Comparison of ENCODE assay signal across 19 mouse cellular contexts in the genomic region with DNA sequence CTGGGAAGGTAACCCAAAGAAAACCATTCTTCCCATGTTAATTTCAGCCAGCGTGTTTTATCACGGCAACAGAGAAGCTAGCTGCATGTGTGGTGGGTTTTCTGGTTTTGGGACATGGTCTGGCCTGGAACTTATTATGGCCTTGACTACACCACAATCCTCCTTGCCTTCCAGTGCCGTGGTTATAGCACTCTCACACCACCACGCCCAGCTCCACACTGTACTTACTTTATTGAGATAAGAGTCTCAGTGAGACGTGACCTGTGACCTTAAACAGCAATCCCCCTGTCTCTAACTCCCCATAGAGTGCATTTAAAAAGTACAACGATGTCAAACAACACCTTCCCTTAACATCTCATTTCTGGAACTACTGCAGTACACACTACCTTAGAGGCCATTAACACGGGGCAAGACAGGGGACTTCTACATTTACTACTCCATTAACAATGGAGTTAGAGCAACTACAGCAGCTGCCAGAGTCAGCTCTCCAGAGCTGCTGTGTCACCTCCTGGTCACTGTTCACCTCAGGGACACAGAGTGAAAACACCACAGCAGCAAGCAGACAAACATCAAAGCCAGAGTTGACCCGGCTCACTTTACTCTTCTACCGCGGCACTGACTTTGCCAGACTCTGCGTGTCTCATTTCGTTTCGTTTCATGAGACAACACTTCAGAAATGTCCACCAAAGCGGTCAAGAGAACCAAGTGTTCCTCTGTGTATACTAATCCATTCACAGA.
A peak's percentile ranks its signal among the peaks of the same experiment; 100 is the strongest.
DNase-seq lines count a peak whose midpoint lies in the region; ATAC-seq and TF ChIP-seq lines count a peak whose summit lies in the region.
"Had no signal": no experiment of that assay in that cellular context is flagged by ENCODE, and none has a peak within 500 bp of the region (broad histone marks: within the 10 kb centered on the region; RNA-seq: fewer than 3 reads in every experiment).

No protein-coding gene starts in this region.

- H3K36me3 ChIP-seq in midbrain, embryonic 10.5 days, result no peaks in the 10 kb centered on the region
- H3K36me3 ChIP-seq in midbrain, postnatal 0 days (ENCODE audit: insufficient read depth, low read length), result no peaks in the 10 kb centered on the region
- H3K36me3 ChIP-seq in liver, embryonic 14.5 days (replicated peaks; ENCODE audit: control insufficient read depth, insufficient read depth, low read depth), result no peaks in the 10 kb centered on the region
- H3K36me3 ChIP-seq: heart, embryonic 13.5 days; neural tube, embryonic 13.5 days had no signal

- H3K27ac ChIP-seq in cerebellum, adult 2 months (ENCODE audit: insufficient read depth, low read length), result 0 out of 2 replicates have a peak overlapping the region, but pooled peaks have one; percentile 17
- H3K27ac ChIP-seq in midbrain, embryonic 10.5 days (replicated peaks), result peak overlapping the region; percentile 57; the same call in 1 of the 2 replicates
- no peak overlapping the region for H3K27ac ChIP-seq in midbrain, postnatal 0 days (ENCODE audit: low read depth, low read length)
- no peak overlapping the region for H3K27ac ChIP-seq in liver, embryonic 14.5 days
- H3K27ac ChIP-seq: heart, embryonic 13.5 days; macrophage; neural tube, embryonic 13.5 days had no signal

- WGBS in cerebellum, adult 2 months, result 76% methylated on average over 14 of the region's 14 CpGs
- 75% methylated on average over 14 of the region's 14 CpGs for WGBS in midbrain, embryonic 10.5 days
- 72% methylated on average over 14 of the region's 14 CpGs for WGBS in midbrain, postnatal 0 days
- WGBS in liver, embryonic 14.5 days (ENCODE audit: insufficient replicate concordance), result 42% methylated on average over 14 of the region's 14 CpGs

- H3K4me2 ChIP-seq in midbrain, postnatal 0 days (ENCODE audit: low read depth, low read length, poor library complexity, severe bottlenecking), result no peak overlapping the region
- no peak overlapping the region for H3K4me2 ChIP-seq in liver, embryonic 14.5 days (ENCODE audit: low read depth)
- H3K4me2 ChIP-seq: heart, embryonic 13.5 days; neural tube, embryonic 13.5 days had no signal

- no peak for DNase-seq in cerebellum, adult 2 months
- no peak for DNase-seq in cerebellum, postnatal 10 days
- DNase-seq in midbrain, embryonic 10.5 days (ENCODE audit: low spot score), result no peak
- DNase-seq in midbrain, postnatal 0 days (ENCODE audit: low spot score), result no peak
- no peak for DNase-seq in liver, embryonic 14.5 days (ENCODE audit: low read depth in 3 of 3, low spot score in 3 of 3)
- DNase-seq in left cerebral cortex, postnatal 14 days (ENCODE audit: low spot score in 2 of 2), result no peak
- no peak for DNase-seq in embryo, embryonic 11 days
- DNase-seq: cerebellum, adult 18-20 months; forebrain, postnatal 0 days; gastrocnemius, postnatal 36 days; heart, postnatal 4 days; kidney, postnatal 14 days; layer of hippocampus, adult 9-11 months; thymus, adult 18-20 months had no signal

- ATAC-seq in midbrain, postnatal 0 days (ENCODE audit: low FRiP score), result no peak
- ATAC-seq in liver, embryonic 14.5 days (ENCODE audit: insufficient read depth), result peak; percentile 50; the same call in 1 of the 2 replicates
- no peak for ATAC-seq in frontal cortex, adult (ENCODE audit: low TSS enrichment)
- ATAC-seq: forebrain, postnatal 0 days; midbrain, embryonic 16.5 days had no signal

- H3K27me3 ChIP-seq in cerebellum, adult 2 months (ENCODE audit: control insufficient read depth, insufficient read depth, low read length), result no peaks in the 10 kb centered on the region
- H3K27me3 ChIP-seq in midbrain, embryonic 10.5 days (ENCODE audit: low read depth, poor library complexity, severe bottlenecking), result no peaks in the 10 kb centered on the region
- H3K27me3 ChIP-seq in midbrain, postnatal 0 days (ENCODE audit: insufficient read depth, low read length), result no peaks in the 10 kb centered on the region
- H3K27me3 ChIP-seq in liver, embryonic 14.5 days (ENCODE audit: control insufficient read depth, insufficient read depth, low read length), result no peaks in the 10 kb centered on the region
- H3K27me3 ChIP-seq: heart, embryonic 13.5 days; neural tube, embryonic 13.5 days had no signal

- no peak overlapping the region for H3K9ac ChIP-seq in midbrain, postnatal 0 days (replicated peaks; ENCODE audit: low read length, poor library complexity, severe bottlenecking)
- no peak overlapping the region for H3K9ac ChIP-seq in liver, embryonic 14.5 days (replicated peaks)
- H3K9ac ChIP-seq: forebrain, postnatal 0 days; heart, embryonic 13.5 days; neural tube, embryonic 13.5 days had no signal

- H3K4me3 ChIP-seq in cerebellum, adult 2 months (replicated peaks; ENCODE audit: insufficient read depth, low read depth, low read length), result no peak overlapping the region
- no peak overlapping the region for H3K4me3 ChIP-seq in midbrain, embryonic 10.5 days
- no peak overlapping the region for H3K4me3 ChIP-seq in midbrain, postnatal 0 days (ENCODE audit: low read depth, low read length)
- no peak overlapping the region for H3K4me3 ChIP-seq in liver, embryonic 14.5 days (ENCODE audit: insufficient read depth in 1 of 2, low read depth in 2 of 2, low read length in 2 of 2)
- H3K4me3 ChIP-seq: heart, embryonic 13.5 days; neural tube, embryonic 13.5 days had no signal

- TF ChIP-seq CTCF in cerebellum, adult 2 months (IDR thresholded peaks at IDR 0.05; ENCODE audit: borderline replicate concordance, insufficient read depth, low read depth, low read length), result no peak
- TF ChIP-seq CTCF in midbrain, postnatal 0 days (IDR thresholded peaks at IDR 0.05), result no peak
- no peak for TF ChIP-seq CTCF in liver, embryonic 14.5 days (IDR thresholded peaks at IDR 0.05; ENCODE audit: low read depth)

- H3K4me1 ChIP-seq in cerebellum, adult 2 months (ENCODE audit: control insufficient read depth, insufficient read depth, low read length), result peaks cover 39% of the 10 kb centered on the region
- peaks cover 65% of the 10 kb centered on the region for H3K4me1 ChIP-seq in midbrain, embryonic 10.5 days
- peaks cover 16% of the 10 kb centered on the region for H3K4me1 ChIP-seq in midbrain, postnatal 0 days (ENCODE audit: insufficient read depth, low read length)
- peaks cover 0 to 13% of the 10 kb centered on the region in 2 experiments; a peak in 2 of 4 replicates for H3K4me1 ChIP-seq in liver, embryonic 14.5 days (replicated peaks; ENCODE audit: control insufficient read depth in 2 of 2, insufficient read depth in 2 of 2, low read length in 1 of 2)

- no peak for TF ChIP-seq POLR2A in cerebellum, adult 2 months (IDR thresholded peaks at IDR 0.05; ENCODE audit: borderline replicate concordance, insufficient read depth, low read length)

- intact Hi-C loops in left cerebral cortex, postnatal 14 days (cut with DNase I), result no loop called here

- H3K9me3 ChIP-seq in midbrain, embryonic 10.5 days (replicated peaks), result no peaks in the 10 kb centered on the region
- H3K9me3 ChIP-seq in midbrain, postnatal 0 days (ENCODE audit: low read length), result no peaks in the 10 kb centered on the region
- H3K9me3 ChIP-seq in liver, embryonic 14.5 days (ENCODE audit: control insufficient read depth, low read length), result no peaks in the 10 kb centered on the region
- H3K9me3 ChIP-seq: heart, embryonic 13.5 days; neural tube, embryonic 13.5 days had no signal

- TF ChIP-seq EP300 in liver, embryonic 14.5 days (IDR thresholded peaks at IDR 0.05; ENCODE audit: low read depth), result no peak

Comparison
In these comparisons a context has a peak if more than half of its experiments do, and no peak if none do; other contexts are left out.
1. H3K27ac ChIP-seq: peak in cerebellum, adult 2 months (single experiment) and midbrain, embryonic 10.5 days (single experiment); none in midbrain, postnatal 0 days (single experiment) and liver, embryonic 14.5 days (single experiment).